Mouse (Mus musculus) lung, adult 2 months (tissue): ENCODE results near the gene Eno1. TPM values are rescaled to one million over a fixed set of nuclear protein-coding genes. Genes with fewer than 3 reads are reported as not detected.

ENCODE experiments used
- DNase-seq: peaks from one replicate; pipeline ENCODE4 v3.0.0; 2022
- H3K4me1 ChIP-seq: fragments of 200-500 bp; 2 replicates; pipeline ENCODE4 v1.6.1; 2011; ENCODE audit warnings: low read length; ENCODE audit not compliant: control insufficient read depth, insufficient read depth
- H3K4me3 ChIP-seq: fragments of 200-500 bp; replicated peaks from 2 replicates; pipeline ENCODE3; 2011; ENCODE audit warnings: low read depth, mild to moderate bottlenecking, control low read depth, low read length; ENCODE audit errors: extremely low read depth
- CTCF ChIP-seq: fragments of 200-500 bp; IDR thresholded peaks from 2 replicates; pipeline ENCODE4 v1.5.1; 2011; ENCODE audit warnings: mild to moderate bottlenecking, low read length, control low read depth; ENCODE audit not compliant: insufficient read depth
- POLR2A ChIP-seq: fragments of 200-500 bp; IDR thresholded peaks from 2 replicates; pipeline ENCODE4 v1.6.1; 2011; ENCODE audit warnings: low read depth, mild to moderate bottlenecking, control low read depth, low read length, borderline replicate concordance; ENCODE audit errors: extremely low read depth
- WGBS: fragments of 180-500 bp; shearing (Covaris S2); methylation state at CpG from one replicate; pipeline ENCODE4 v1.1.7; 2018; 5-methylcytosine and 5-hydroxymethylcytosine counted together
- polyA plus RNA-seq: library from polyadenylated mRNA; depleted of rRNA; stranded (reverse); fragments of >200 nt; gene quantifications from 2 replicates; pipeline ENCODE4 v1.2.3, GENCODE M21; 2012

Eno1 gene
- polyA plus RNA-seq, 1 experiment = 220 TPM

GRCm38 (mm10) chr4:150237636-150238361 is 1.3 kb downstream of the Eno1 start:
- WGBS = 5% methylated on average over 21 of the region's 21 CpGs
- DNase-seq = no peak
- Histone ChIP-seq H3K4me1 (peaks cover 13% of the 10 kb centered on the region), H3K4me3 (peak overlapping the region; percentile 76)
- TF ChIP-seq POLR2A = no peak
- TF ChIP-seq CTCF = no peak

- TF ChIP-seq POLR2A (no peak), CTCF (no peak)
- WGBS = 46% methylated on average over 3 of the region's 3 CpGs
- H3K4me3 ChIP-seq = no peak overlapping the region
- peaks cover 13% of the 10 kb centered on the region for H3K4me1 ChIP-seq
- no peak for DNase-seq
Measured at GRCm38 (mm10) chr4:150238433-150239086, 2.0 kb downstream of the Eno1 start.

GRCm38 (mm10) chr4:150239087-150239480 is 2.6 kb downstream of the Eno1 start:
- H3K4me3 ChIP-seq = no peak overlapping the region
- WGBS = 66% methylated on average over 5 of the region's 5 CpGs
- no peak for DNase-seq
- peaks cover 13% of the 10 kb centered on the region for H3K4me1 ChIP-seq
- TF ChIP-seq POLR2A = no peak
- no peak for TF ChIP-seq CTCF

GRCm38 (mm10) chr4:150239503-150239902 is 3.0 kb downstream of the Eno1 start:
- H3K4me1 ChIP-seq = peaks cover 13% of the 10 kb centered on the region
- no peak for DNase-seq
- H3K4me3 ChIP-seq = no peak overlapping the region
- WGBS = 44% methylated on average over 6 of the region's 6 CpGs
- TF ChIP-seq CTCF (no peak), POLR2A (no peak)

- 18% methylated on average over 6 of the region's 6 CpGs for WGBS
Measured at GRCm38 (mm10) chr4:150239951-150240368, 3.4 kb downstream of the Eno1 start.

GRCm38 (mm10) chr4:150240381-150240886 is 3.9 kb downstream of the Eno1 start:
- TF ChIP-seq POLR2A = no peak
- no peak for TF ChIP-seq CTCF
- WGBS = 53% methylated on average over 1 of the region's 1 CpGs
- no peak for DNase-seq
- Histone ChIP-seq H3K4me1 (peaks cover 13% of the 10 kb centered on the region), H3K4me3 (no peak overlapping the region)

More at GRCm38 (mm10) chr4:150239951-150240368, 3.4 kb downstream of the Eno1 start:
- H3K4me3 ChIP-seq = no peak overlapping the region
- H3K4me1 ChIP-seq = peaks cover 13% of the 10 kb centered on the region
- peak; percentile 59 for DNase-seq
- TF ChIP-seq POLR2A (no peak), CTCF (peak; percentile 60)

GRCm38 (mm10) chr4:150241708-150242107 is 5.2 kb downstream of the Eno1 start:
- no peak for DNase-seq
- WGBS = 77% methylated on average over 4 of the region's 4 CpGs
- H3K4me1 ChIP-seq = peaks cover 11% of the 10 kb centered on the region
- H3K4me3 ChIP-seq = no peak overlapping the region
- no peak for TF ChIP-seq CTCF
- no peak for TF ChIP-seq POLR2A

- no peak for DNase-seq
- 71% methylated on average over 5 of the region's 5 CpGs for WGBS
- Histone ChIP-seq H3K4me3 (no peak overlapping the region), H3K4me1 (peaks cover 11% of the 10 kb centered on the region)
- TF ChIP-seq CTCF = no peak
- no peak for TF ChIP-seq POLR2A
Measured at GRCm38 (mm10) chr4:150242745-150243144, 6.2 kb downstream of the Eno1 start.

- TF ChIP-seq CTCF (no peak), POLR2A (no peak)
- DNase-seq = no peak
- Histone ChIP-seq H3K4me1 (no peaks in the 10 kb centered on the region), H3K4me3 (no peak overlapping the region)
- WGBS = 67% methylated on average over 2 of the region's 2 CpGs
Measured at GRCm38 (mm10) chr4:150245876-150246275, 9.4 kb downstream of the Eno1 start.
